Mouse (Mus musculus) CD4-positive, CD25-positive, alpha-beta regulatory T cell, adult 4 months (primary cell): ENCODE data around the gene Casp3. TPM values are rescaled to one million over a fixed set of nuclear protein-coding genes. Genes with fewer than 3 reads are reported as not detected.
A peak's percentile ranks its signal among the peaks of the same experiment; 100 is the strongest.

Source experiments
- ATAC-seq: one replicate; pipeline ENCODE4 v1.8.0; 2017
- polyA plus RNA-seq, 2 experiments: library from polyadenylated mRNA; unstranded; fragments of 100-300 nt; shearing (Covaris generic); gene quantifications; one replicate each; pipeline ENCODE4 v1.2.1; 2017

Gene Casp3
- polyA plus RNA-seq, 2 experiments from 2014 or later = 50.3 to 69.1 TPM

GRCm38 (mm10) chr8:46611557-46611956, 5.5 kb upstream of the Casp3 start:
- ATAC-seq = no peak

GRCm38 (mm10) chr8:46612913-46613312, 4.2 kb upstream of the Casp3 start:
- no peak for ATAC-seq

- no peak for ATAC-seq
Measured at GRCm38 (mm10) chr8:46613377-46613776, 3.7 kb upstream of the Casp3 start.

- no peak for ATAC-seq
Measured at GRCm38 (mm10) chr8:46615936-46616335, 1.2 kb upstream of the Casp3 start.

- ATAC-seq = peak; percentile 17
Measured at GRCm38 (mm10) chr8:46617690-46618620, 864 bp downstream of the Casp3 start.

- no peak for ATAC-seq
Measured at GRCm38 (mm10) chr8:46618639-46619320, 1.7 kb downstream of the Casp3 start.

- ATAC-seq = no peak
Measured at GRCm38 (mm10) chr8:46622446-46623270, 5.6 kb downstream of the Casp3 start.

GRCm38 (mm10) chr8:46625166-46625565, 8.1 kb downstream of the Casp3 start:
- no peak for ATAC-seq

- ATAC-seq = peak; percentile 60
Measured at GRCm38 (mm10) chr8:46626642-46627041, 9.6 kb downstream of the Casp3 start.

GRCm38 (mm10) chr8:46627881-46628280, 10.8 kb downstream of the Casp3 start:
- no peak for ATAC-seq

GRCm38 (mm10) chr8:46628645-46629044, 11.6 kb downstream of the Casp3 start:
- ATAC-seq = no peak

GRCm38 (mm10) chr8:46630422-46630821, 13.3 kb downstream of the Casp3 start:
- no peak for ATAC-seq

- no peak for ATAC-seq
Measured at GRCm38 (mm10) chr8:46630932-46631331, 13.8 kb downstream of the Casp3 start.

GRCm38 (mm10) chr8:46639010-46639571, 22.0 kb downstream of the Casp3 start:
- ATAC-seq = no peak

- no peak for ATAC-seq
Measured at GRCm38 (mm10) chr8:46639852-46640251, 22.8 kb downstream of the Casp3 start.

- peak; percentile 90 for ATAC-seq
Measured at GRCm38 (mm10) chr8:46641272-46641671, 24.2 kb downstream of the Casp3 start.

GRCm38 (mm10) chr8:46648421-46648820, 31.3 kb downstream of the Casp3 start:
- no peak for ATAC-seq

- ATAC-seq = peak; percentile 70
Measured at GRCm38 (mm10) chr8:46651872-46652271, 34.8 kb downstream of the Casp3 start.

GRCm38 (mm10) chr8:46655919-46656318, 38.8 kb downstream of the Casp3 start:
- peak; percentile 72 for ATAC-seq

- peak; percentile 80 for ATAC-seq
Measured at GRCm38 (mm10) chr8:46671496-46671895, 54.4 kb downstream of the Casp3 start.

GRCm38 (mm10) chr8:46680671-46681365, 63.7 kb downstream of the Casp3 start:
- ATAC-seq = no peak
